Mouse (Mus musculus): ENCODE measurements around the gene Dnaja2. TPM values are rescaled to one million over a fixed set of nuclear protein-coding genes. Genes with fewer than 3 reads are reported as not detected.

Gene Dnaja2
- total RNA-seq, 4 experiments from 2014 or later, result 184 to 196 (median 194) TPM

- DNase-seq (ENCODE audit: low spot score in 2 of 2), result no peak
These were observed 52.8 kb downstream of the Dnaja2 start for GRCm38 (mm10) chr8:85502381-85502780.

GRCm38 (mm10) chr8:85500955-85501685 is 54.0 kb downstream of the Dnaja2 start:
- DNase-seq (ENCODE audit: low spot score in 2 of 2), result peak; percentile 57 to 61

- no peak for DNase-seq (ENCODE audit: low spot score in 2 of 2)
These were observed 54.7 kb downstream of the Dnaja2 start for GRCm38 (mm10) chr8:85500460-85500859.

GRCm38 (mm10) chr8:85498577-85498976 is 56.6 kb downstream of the Dnaja2 start:
- no peak for DNase-seq (ENCODE audit: low spot score in 2 of 2)

GRCm38 (mm10) chr8:85496778-85497177 is 58.4 kb downstream of the Dnaja2 start:
- DNase-seq (ENCODE audit: low spot score in 2 of 2), result no peak

GRCm38 (mm10) chr8:85496125-85496524 is 59.0 kb downstream of the Dnaja2 start:
- no peak for DNase-seq (ENCODE audit: low spot score in 2 of 2)

GRCm38 (mm10) chr8:85492940-85493931 is 61.9 kb downstream of the Dnaja2 start:
- DNase-seq (ENCODE audit: low spot score in 2 of 2), result peak; percentile 50 to 52

GRCm38 (mm10) chr8:85492125-85492875 is 62.8 kb downstream of the Dnaja2 start, which contains the start of gene Gpt2:
Gene Gpt2, plus strand, starts transcription at chr8:85492576.
- peak; percentile 94 for DNase-seq (ENCODE audit: low spot score in 2 of 2)

- no peak for DNase-seq (ENCODE audit: low spot score in 2 of 2)
These were observed 65.6 kb downstream of the Dnaja2 start for GRCm38 (mm10) chr8:85489546-85489945.

- no peak for DNase-seq (ENCODE audit: low spot score in 2 of 2)
These were observed 66.5 kb downstream of the Dnaja2 start for GRCm38 (mm10) chr8:85488631-85489030.

- DNase-seq (ENCODE audit: low spot score in 2 of 2), result peak in 1 of 2 experiments; percentile 33
These were observed 67.1 kb downstream of the Dnaja2 start for GRCm38 (mm10) chr8:85487906-85488620.

Other genes with a start within 250 kb of the Dnaja2 start
- 1 to 10 TPM; 1.3 to 8.9 (median 2.6) TPM for gene Mylk3, start 169.0 kb downstream of the Dnaja2 start, total RNA-seq (2022)
- gene 4921524J17Rik, start 122.5 kb downstream of the Dnaja2 start, total RNA-seq (2022), result 10 to 100 TPM in 3 of 4 experiments, 1 to 10 TPM in 1; 9.8 to 12.3 (median 11.4) TPM
- 10 to 100 TPM; 69.2 to 87.2 (median 74.1) TPM for gene Gpt2, start 62.8 kb downstream of the Dnaja2 start, total RNA-seq (2022)
- 10 to 100 TPM; 35.0 to 44.8 (median 39.6) TPM for gene Neto2, start 145.6 kb upstream of the Dnaja2 start, total RNA-seq (2022)